Mouse (Mus musculus): Measurements from ENCODE around the gene Nfatc4.
A peak's percentile ranks its signal among the peaks of the same experiment; 100 is the strongest.

Nfatc4 gene

DNA sequence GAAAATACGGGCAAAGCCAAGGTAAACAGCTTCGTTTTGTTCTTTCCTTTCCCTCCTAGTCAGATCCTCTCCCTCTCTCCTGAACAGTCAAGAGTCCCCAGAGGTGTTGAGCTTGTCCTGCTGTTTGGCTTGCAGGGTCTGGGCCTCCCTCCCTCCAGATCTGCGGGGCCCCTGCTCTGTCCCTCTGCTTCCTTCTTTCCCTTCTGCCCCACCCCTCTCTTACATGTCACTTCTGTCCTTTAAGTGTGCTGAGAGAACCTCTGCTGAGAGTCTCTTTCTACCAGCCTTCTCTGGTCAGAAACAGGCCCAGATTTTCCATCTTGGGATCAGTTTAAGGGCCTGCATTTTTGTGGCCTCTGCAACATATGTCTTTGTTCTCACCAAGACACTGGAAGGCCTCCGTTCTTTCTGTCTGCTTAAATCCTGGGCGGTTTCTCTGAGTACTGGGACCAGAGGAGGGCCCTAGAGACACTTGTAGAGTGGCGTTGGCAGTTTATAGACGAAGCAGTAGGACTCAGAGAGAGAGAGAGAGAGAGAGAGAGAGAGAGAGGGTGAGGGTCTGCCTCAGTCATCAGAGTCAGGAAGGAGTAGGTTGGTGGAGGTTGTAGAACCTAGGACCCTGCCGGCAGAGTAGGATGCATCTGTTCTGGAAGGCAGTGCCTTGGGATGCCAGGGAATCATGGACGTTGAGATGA lies 31.6 kb downstream of the Nfatc4 start:
- no peak for DNase-seq (ENCODE audit: low read depth, low spot score)
- Histone ChIP-seq H3K27me3 (ENCODE audit: control insufficient read depth, insufficient read depth, low read length, poor library complexity, severe bottlenecking) (no peaks in the 10 kb centered on the region; the same call in 1 of the 2 replicates), H3K36me3 (ENCODE audit: control insufficient read depth, insufficient read depth, low read length, poor library complexity, severe bottlenecking) (no peaks in the 10 kb centered on the region)

DNA sequence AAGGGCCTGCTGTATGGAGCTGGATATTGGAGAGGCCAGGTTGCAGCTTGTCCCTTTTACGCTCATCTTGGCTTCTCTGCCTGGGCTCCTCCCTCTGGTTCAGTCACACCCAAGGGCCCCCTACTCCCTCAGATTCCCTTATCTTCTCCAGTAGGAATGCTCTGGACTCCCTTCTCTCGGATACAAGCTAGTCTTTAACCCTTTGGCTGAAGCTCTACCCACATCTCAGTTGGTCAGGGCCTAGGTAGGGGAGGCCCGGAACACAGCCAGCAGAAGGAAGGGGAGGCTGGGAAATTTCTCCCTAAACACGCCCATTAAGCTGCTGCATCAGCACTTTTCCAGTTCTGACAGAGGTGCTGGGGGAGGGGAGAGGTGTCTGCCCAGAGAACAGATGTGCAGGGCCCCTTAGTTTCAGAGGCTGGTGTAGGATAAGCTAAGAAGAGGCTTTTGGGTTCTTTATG lies 32.2 kb downstream of the Nfatc4 start:
- no peaks in the 10 kb centered on the region; the same call in 1 of the 2 replicates for H3K27me3 ChIP-seq (ENCODE audit: control insufficient read depth, insufficient read depth, low read length, poor library complexity, severe bottlenecking)
- DNase-seq (ENCODE audit: low read depth, low spot score): no peak
- no peaks in the 10 kb centered on the region for H3K36me3 ChIP-seq (ENCODE audit: control insufficient read depth, insufficient read depth, low read length, poor library complexity, severe bottlenecking)

DNA sequence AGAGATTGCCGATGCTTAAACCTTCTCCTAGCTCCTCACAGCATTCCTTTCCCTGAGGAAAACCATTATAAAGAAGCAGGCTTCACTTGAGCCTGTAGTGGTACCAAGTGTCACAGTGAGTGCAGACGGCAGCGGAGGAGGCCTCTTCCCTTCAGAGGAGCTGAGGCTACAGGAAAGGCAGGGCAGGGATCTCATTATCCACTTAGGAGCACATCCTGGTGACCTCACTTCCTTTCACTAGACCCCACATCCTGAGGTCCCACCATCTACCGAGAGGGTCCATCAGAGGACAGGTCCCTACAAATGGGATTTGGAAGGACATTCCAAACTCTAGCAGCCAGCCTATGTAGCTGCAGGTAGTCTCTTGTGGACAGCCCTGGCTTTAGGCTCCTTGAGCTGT lies 34.6 kb downstream of the Nfatc4 start:
- DNase-seq (ENCODE audit: low read depth, low spot score): no peak
- Histone ChIP-seq H3K27me3 (ENCODE audit: control insufficient read depth, insufficient read depth, low read length, poor library complexity, severe bottlenecking) (no peaks in the 10 kb centered on the region; the same call in 1 of the 2 replicates), H3K36me3 (ENCODE audit: control insufficient read depth, insufficient read depth, low read length, poor library complexity, severe bottlenecking) (no peaks in the 10 kb centered on the region)

DNA sequence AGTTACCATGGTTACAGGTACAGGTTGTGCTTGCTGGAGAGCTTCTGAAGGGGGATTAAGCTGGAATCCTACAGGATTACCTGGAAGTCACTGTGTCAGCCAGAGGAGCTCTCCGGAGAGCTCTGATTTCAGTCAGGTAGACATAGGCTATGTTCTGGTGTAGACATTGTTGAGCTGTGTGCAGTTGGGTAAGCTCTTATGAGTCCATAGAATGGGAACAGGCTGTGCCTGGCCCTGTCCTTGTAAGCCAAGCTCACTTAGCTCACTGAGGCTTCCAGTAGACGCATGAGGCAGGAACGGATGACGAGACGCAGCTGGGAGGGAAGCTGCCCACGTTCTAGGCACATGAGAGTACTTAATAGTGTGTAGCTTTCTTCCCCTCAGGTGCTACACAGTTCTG lies 39.2 kb downstream of the Nfatc4 start:
- DNase-seq (ENCODE audit: low read depth, low spot score): no peak
- no peaks in the 10 kb centered on the region for H3K27me3 ChIP-seq (ENCODE audit: control insufficient read depth, insufficient read depth, low read length, poor library complexity, severe bottlenecking)
- no peaks in the 10 kb centered on the region for H3K36me3 ChIP-seq (ENCODE audit: control insufficient read depth, insufficient read depth, low read length, poor library complexity, severe bottlenecking)

DNA sequence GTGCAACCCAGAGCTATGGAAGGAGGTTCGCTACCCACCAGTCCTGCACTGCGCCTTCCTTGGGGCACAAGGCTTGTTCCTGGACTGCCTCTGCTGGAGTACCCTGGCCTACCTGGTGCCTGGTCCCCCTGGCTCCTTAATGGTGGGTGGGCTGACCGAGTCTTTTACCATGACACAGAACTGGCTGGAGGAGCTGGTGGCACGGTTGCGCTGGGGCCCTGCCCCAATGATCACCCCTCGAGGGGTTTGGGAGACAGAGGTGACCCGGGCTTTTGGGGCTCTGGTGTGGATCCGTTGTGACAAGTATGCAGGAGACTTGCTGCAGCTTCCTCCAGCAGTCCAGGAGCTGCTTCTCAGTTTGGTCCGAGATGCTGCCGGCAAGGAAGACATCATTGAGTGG lies 40.0 kb downstream of the Nfatc4 start:
- no peaks in the 10 kb centered on the region for H3K36me3 ChIP-seq (ENCODE audit: control insufficient read depth, insufficient read depth, low read length, poor library complexity, severe bottlenecking)
- H3K27me3 ChIP-seq (ENCODE audit: control insufficient read depth, insufficient read depth, low read length, poor library complexity, severe bottlenecking): no peaks in the 10 kb centered on the region
- no peak for DNase-seq (ENCODE audit: low read depth, low spot score)

DNA sequence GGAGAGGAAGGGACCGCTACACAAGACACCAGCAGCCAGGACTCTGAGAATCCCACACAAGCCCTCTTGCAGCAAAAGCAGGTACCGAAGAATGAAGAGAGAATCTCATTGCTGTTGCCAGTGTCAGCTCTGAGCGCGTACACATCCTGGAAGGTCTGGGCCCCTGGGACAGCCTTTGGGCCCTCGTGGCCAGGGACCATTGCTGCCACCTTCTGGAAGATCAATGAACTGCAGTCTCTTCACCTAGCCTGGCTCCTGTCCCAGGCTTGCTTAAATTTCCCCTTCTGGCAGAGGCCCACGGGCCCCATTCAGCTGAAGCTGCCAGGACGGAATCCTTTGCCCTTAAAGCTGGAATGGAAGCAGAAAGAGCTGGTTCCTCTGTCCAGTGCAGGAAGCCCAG lies 40.8 kb downstream of the Nfatc4 start:
- Histone ChIP-seq H3K27me3 (ENCODE audit: control insufficient read depth, insufficient read depth, low read length, poor library complexity, severe bottlenecking) (no peaks in the 10 kb centered on the region), H3K36me3 (ENCODE audit: control insufficient read depth, insufficient read depth, low read length, poor library complexity, severe bottlenecking) (no peaks in the 10 kb centered on the region)
- peak; percentile 79 for DNase-seq (ENCODE audit: low read depth, low spot score)

DNA sequence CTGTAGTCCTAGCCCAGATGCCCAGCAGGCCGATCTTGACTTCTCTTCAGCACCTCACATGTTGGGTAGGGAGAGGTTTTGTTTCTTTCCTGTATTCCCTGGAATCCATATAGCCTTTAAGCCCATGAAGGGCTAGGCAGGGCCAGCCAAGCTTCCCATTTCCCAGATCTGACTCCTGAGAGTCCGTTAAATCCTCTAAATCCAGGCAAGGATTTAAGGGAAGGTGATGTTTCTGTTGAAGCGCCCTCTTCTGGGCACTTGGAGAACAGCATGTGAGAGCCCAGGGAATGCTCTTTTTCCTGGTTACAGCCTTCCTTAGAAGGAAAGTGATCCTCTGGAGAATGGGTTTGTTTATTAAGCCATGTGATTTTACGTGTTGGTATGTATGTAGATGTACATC lies 44.0 kb downstream of the Nfatc4 start:
- H3K36me3 ChIP-seq (ENCODE audit: control insufficient read depth, insufficient read depth, low read length, poor library complexity, severe bottlenecking): no peaks in the 10 kb centered on the region
- DNase-seq (ENCODE audit: low read depth, low spot score): peak; percentile 47

DNA sequence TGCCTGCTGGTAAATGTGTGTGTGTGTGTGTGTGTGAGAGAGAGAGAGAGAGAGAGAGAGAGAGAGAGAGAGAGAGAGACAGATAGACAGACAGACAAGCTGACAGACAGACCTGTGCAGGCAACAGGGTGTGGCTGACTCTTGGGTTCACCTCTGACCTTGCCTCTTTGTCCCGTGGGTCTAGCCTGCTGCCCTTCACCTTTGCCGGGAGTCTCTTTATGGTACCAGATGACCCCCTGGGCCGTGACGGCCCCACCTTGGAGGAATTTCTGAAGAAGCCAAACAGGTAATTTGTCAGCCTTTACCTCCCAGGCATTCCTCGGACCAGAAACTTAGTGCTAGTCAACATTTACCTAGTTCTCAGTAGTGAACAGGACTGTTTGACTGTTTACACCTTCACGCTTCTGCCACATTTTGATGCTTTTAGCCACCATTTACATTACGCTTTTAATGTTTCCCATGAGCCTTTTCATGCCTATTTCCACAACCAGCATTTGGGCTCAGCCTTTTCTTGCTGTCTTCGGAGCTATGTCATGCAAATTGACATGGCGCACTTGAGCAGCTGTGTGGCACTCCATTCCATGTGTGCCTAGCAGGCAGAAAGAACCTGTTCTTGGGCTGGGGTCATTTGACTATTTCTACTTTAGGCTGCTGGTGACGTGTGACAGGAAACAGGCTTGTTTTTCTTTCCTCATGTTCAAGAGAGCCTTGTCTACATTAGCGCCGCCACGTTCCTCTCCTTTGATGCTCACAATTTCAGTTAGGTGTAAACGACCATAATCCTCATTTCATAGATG lies 45.5 kb downstream of the Nfatc4 start:
- H3K27me3 ChIP-seq (ENCODE audit: control insufficient read depth, insufficient read depth, low read length, poor library complexity, severe bottlenecking): no peaks in the 10 kb centered on the region

More for the DNA sequence above, 44.0 kb downstream of the Nfatc4 start:
- H3K27me3 ChIP-seq (ENCODE audit: control insufficient read depth, insufficient read depth, low read length, poor library complexity, severe bottlenecking): no peaks in the 10 kb centered on the region

DNA sequence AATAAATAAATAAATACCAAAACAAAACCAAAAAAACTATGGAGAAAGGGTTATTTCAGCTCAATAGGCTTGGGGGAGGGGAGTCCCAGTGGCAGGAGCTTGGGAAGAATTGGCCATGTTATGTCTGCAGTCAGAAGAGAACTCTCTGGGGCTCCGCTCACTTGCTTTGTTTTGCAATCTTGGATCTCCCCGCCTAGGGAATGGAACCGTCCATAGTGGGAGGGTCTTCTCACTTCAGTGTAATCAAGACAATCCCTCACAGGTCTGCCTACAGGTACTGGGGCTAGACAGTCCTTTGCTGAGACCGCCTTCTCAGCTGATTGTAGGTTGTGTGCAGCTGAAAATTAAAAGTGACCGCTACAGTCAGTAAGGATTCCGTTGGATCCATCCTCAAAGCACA lies 46.6 kb downstream of the Nfatc4 start:
- no peaks in the 10 kb centered on the region for H3K36me3 ChIP-seq (ENCODE audit: control insufficient read depth, insufficient read depth, low read length, poor library complexity, severe bottlenecking)
- no peak for DNase-seq (ENCODE audit: low read depth, low spot score)

More for the DNA sequence above, 45.5 kb downstream of the Nfatc4 start:
- no peak for DNase-seq (ENCODE audit: low read depth, low spot score)
- H3K36me3 ChIP-seq (ENCODE audit: control insufficient read depth, insufficient read depth, low read length, poor library complexity, severe bottlenecking): no peaks in the 10 kb centered on the region

DNA sequence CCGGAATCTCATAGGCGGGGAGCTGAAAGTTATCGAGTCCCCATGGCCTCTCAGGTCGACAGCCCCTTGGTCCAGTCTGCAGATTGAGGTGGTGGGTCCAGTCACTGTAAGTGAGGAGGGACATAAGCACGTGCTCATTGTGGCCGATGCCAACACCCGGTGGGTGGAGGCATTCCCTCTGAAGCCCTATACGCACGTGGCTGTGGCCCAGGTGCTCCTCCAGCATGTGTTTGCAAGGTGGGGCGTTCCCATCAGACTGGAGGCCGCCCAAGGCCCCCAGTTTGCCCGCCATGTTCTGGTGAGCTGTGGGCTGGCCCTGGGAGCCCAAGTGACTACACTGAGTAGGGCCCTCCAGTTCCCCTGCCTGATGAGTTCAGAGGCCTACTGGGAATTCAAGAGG lies 49.1 kb downstream of the Nfatc4 start:
- DNase-seq (ENCODE audit: low read depth, low spot score): no peak
- Histone ChIP-seq H3K36me3 (ENCODE audit: control insufficient read depth, insufficient read depth, low read length, poor library complexity, severe bottlenecking) (no peaks in the 10 kb centered on the region), H3K27me3 (ENCODE audit: control insufficient read depth, insufficient read depth, low read length, poor library complexity, severe bottlenecking) (no peaks in the 10 kb centered on the region)

More for the DNA sequence above, 46.6 kb downstream of the Nfatc4 start:
- no peaks in the 10 kb centered on the region for H3K27me3 ChIP-seq (ENCODE audit: control insufficient read depth, insufficient read depth, low read length, poor library complexity, severe bottlenecking)

DNA sequence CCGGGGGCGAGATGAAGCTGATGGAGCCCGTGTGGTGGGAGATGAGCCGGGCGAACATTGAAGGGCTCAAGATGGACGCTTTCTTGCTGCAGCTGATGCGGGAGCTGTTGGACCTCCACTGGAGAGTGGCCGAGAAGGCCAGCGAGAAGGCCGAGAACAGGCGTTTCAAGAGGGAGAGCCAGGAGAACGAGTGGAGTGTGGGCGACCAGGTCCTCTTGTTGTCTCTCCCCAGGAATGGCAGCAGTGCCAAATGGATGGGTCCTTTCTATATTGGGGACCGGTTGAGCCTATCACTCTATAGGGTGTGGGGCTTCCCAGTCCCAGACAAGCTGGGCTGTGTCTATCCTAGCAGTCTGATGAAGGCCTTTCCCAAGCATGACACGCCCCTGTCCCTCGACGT lies 49.6 kb downstream of the Nfatc4 start:
- no peaks in the 10 kb centered on the region for H3K36me3 ChIP-seq (ENCODE audit: control insufficient read depth, insufficient read depth, low read length, poor library complexity, severe bottlenecking)
- DNase-seq (ENCODE audit: low read depth, low spot score): no peak
- H3K27me3 ChIP-seq (ENCODE audit: control insufficient read depth, insufficient read depth, low read length, poor library complexity, severe bottlenecking): no peaks in the 10 kb centered on the region

DNA sequence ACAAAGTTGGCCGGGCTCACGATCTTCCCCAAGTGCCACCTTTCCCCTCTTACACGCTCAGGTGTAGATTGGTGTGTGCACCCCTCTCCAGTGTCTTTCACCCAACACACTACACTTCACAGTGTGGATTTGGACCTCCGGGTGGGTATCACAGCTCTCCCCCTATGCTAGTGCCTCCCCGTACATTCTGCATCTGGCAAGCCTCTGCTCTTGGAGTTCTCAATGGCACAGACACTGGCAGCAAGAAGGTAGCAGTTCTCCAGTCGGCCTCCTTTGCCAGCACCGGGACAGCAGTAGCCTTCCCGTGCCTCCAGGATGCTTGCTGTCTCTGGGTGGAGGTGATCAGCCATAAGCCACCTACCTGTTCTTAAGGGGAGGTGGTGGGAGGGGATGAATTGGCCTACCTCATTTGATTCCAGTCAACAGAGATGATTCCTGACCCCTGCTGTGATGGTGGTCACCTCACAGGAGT lies 50.3 kb downstream of the Nfatc4 start:
- no peak for DNase-seq (ENCODE audit: low read depth, low spot score)
- no peaks in the 10 kb centered on the region for H3K27me3 ChIP-seq (ENCODE audit: control insufficient read depth, insufficient read depth, low read length, poor library complexity, severe bottlenecking)
- H3K36me3 ChIP-seq (ENCODE audit: control insufficient read depth, insufficient read depth, low read length, poor library complexity, severe bottlenecking): no peaks in the 10 kb centered on the region

DNA sequence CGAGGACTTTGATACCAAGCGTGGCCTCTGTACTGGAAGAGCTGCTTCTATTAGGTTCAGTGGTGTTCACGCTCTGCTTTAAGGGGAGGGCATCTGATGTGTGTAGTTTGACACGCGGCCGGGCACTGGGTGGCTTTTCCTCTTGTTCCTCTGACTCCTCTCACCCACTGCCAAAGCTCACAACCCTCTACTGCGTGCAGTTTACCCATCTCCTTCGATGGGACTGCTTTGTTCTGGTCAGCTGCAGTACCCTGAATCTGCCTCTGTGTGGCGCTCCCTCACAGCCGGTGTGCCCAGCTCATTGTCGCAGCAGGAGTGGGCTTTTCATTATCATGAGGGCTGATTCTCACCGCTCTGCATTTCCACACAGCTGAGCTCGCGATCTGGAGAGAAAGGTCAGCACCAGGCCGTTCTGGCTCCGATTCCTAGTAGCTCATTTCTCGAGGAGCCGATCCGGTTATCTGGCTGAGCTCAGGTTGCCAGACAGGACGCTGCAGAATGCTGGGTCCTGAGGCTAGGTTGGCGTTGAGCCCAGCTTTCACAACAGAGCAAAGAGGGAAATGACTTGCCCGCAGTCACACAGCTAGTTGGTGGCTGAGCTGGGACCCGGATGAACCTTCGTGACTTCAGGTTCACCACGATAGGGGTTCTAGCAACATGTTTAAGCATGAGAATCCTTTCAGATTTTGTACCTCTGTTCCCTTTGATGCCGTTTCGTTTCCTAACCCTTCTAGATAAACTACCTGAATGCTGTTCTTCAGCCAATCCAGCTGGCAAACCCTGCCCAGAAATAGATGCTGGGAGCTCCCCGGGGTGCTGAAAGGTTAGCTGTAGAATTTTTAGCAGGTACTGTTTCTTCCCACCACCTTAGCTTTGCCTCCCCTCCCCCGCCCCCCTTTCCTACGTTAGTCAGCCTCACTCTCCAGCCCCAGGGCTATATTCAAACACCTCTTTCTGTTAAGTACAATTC lies 51.1 kb downstream of the Nfatc4 start:
- peak; percentile 83 for DNase-seq (ENCODE audit: low read depth, low spot score)
- H3K27me3 ChIP-seq (ENCODE audit: control insufficient read depth, insufficient read depth, low read length, poor library complexity, severe bottlenecking): no peaks in the 10 kb centered on the region
- no peaks in the 10 kb centered on the region for H3K36me3 ChIP-seq (ENCODE audit: control insufficient read depth, insufficient read depth, low read length, poor library complexity, severe bottlenecking)

DNA sequence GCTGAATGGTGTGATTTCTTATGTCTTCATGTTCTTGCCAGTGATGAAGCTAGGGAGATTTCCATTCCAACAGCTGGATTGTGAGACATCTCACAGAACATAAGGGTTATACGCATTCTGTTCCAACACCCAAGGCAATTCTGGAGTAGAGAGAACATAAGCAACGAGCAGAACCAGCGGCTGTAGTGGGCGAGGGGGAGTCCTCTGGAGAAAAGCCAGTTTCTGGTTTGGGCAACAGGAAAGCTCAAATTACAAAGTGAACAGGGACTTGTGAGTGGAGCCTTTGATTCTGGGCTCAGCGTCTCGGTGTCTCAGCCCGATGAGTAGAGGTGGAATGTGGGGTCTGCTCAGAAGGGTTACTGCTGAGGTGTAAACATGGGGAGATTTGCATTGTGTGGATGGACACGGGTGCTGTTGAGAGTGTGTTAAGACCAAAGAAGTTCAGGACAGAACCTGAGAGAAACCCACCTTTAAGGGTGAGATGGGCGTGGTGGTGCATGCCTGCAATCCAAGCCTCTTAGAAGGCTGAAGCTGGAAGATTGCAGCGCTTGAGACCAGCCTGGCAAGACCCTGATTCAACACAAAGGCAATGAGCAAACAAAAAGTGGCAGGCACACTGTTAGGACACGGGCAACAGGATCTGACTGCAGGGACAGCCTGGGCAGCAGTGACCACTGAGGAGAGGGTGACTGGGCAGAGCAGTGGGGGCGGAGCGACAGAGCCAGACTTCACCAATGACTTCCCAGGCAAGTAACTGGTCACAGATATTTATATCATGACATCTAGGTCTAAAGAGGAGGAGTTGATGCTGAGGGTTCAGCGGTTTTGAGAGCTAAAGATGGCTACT lies 54.7 kb downstream of the Nfatc4 start:
- DNase-seq (ENCODE audit: low read depth, low spot score): no peak
- H3K36me3 ChIP-seq (ENCODE audit: control insufficient read depth, insufficient read depth, low read length, poor library complexity, severe bottlenecking): no peaks in the 10 kb centered on the region
- H3K27me3 ChIP-seq (ENCODE audit: control insufficient read depth, insufficient read depth, low read length, poor library complexity, severe bottlenecking): no peaks in the 10 kb centered on the region
